Mouse (Mus musculus) heart, embryonic 13.5 days (tissue): Measurements from ENCODE around the gene Ing5. TPM values are rescaled to one million over a fixed set of nuclear protein-coding genes. Genes with fewer than 3 reads are reported as not detected.
"Not testable (repeated sequence)": the region's sequence is repeated elsewhere in the genome, so short reads cannot be mapped to it uniquely, and the experiment has no call there.

Source experiments
- ATAC-seq: fragments of 200-750 bp; cut with Nextera tagmentation; 2 replicates; pipeline ENCODE4 v1.8.0; 2017; ENCODE audit warnings: moderate TSS enrichment; ENCODE audit not compliant: insufficient number of reproducible peaks, low FRiP score, low TSS enrichment; ENCODE audit errors: extremely low read depth
- H3K27ac ChIP-seq: fragments of 300-500 bp; sonication (generic); replicated peaks from 2 replicates; pipeline ENCODE4 v1.5.1; 2015; ENCODE audit warnings: moderate library complexity, mild to moderate bottlenecking, inconsistent platforms
- H3K27me3 ChIP-seq: fragments of 300-500 bp; sonication (generic); replicated peaks from 2 replicates; pipeline ENCODE4 v1.6.1; 2015; ENCODE audit warnings: mild to moderate bottlenecking, inconsistent platforms
- H3K36me3 ChIP-seq: fragments of 300-500 bp; sonication (generic); 2 replicates; pipeline ENCODE4 v1.6.1; 2015; ENCODE audit warnings: mild to moderate bottlenecking, inconsistent platforms
- H3K4me1 ChIP-seq: fragments of 300-500 bp; sonication (generic); 2 replicates; pipeline ENCODE4 v1.6.1; 2015; ENCODE audit warnings: inconsistent platforms
- H3K4me2 ChIP-seq: fragments of 300-500 bp; sonication (generic); 2 replicates; pipeline ENCODE4 v1.6.1; 2015; ENCODE audit warnings: inconsistent platforms, mild to moderate bottlenecking, moderate library complexity
- H3K4me3 ChIP-seq: fragments of 300-500 bp; sonication (generic); 2 replicates; pipeline ENCODE4 v1.5.1; 2015; ENCODE audit warnings: moderate library complexity, mild to moderate bottlenecking, inconsistent platforms
- H3K9ac ChIP-seq: fragments of 300-500 bp; sonication (generic); 2 replicates; pipeline ENCODE4 v1.6.1; 2015; ENCODE audit warnings: inconsistent platforms, mild to moderate bottlenecking, moderate library complexity
- H3K9me3 ChIP-seq: fragments of 300-500 bp; sonication (generic); 2 replicates; pipeline ENCODE4 v1.6.1; 2016; ENCODE audit warnings: inconsistent platforms
- WGBS: fragments of 180-500 bp; shearing (Covaris S2); methylation state at CpG from one replicate; pipeline ENCODE4 v1.1.7; 2015; ENCODE audit warnings: mixed read lengths; 5-methylcytosine and 5-hydroxymethylcytosine counted together
- polyA plus RNA-seq: library from polyadenylated mRNA; unstranded; fragments of >200 nt; fragmentation: Nextera tagmentation; extraction: Ambion mirVana; gene quantifications from 2 replicates; pipeline ENCODE4 v1.2.1, GENCODE M21; 2015

Ing5 gene
- polyA plus RNA-seq, 1 experiment from 2014 or later, result 12.5 TPM

GRCm38 (mm10) chr1:93817823-93818532 is 14.2 kb downstream of the Ing5 start:
- Histone ChIP-seq H3K36me3 (peaks cover 91% of the 10 kb centered on the region), H3K4me1 (no peaks in the 10 kb centered on the region), H3K27me3 (no peaks in the 10 kb centered on the region), H3K4me2 (no peak overlapping the region), H3K9me3 (no peaks in the 10 kb centered on the region), H3K27ac (no peak overlapping the region), H3K4me3 (no peak overlapping the region), H3K9ac (no peak overlapping the region)
- ATAC-seq, result no peak
- 88% methylated on average over 8 of the region's 8 CpGs for WGBS

GRCm38 (mm10) chr1:93818722-93819121 is 15.0 kb downstream of the Ing5 start:
- 84% methylated on average over 7 of the region's 7 CpGs for WGBS
- ATAC-seq, result no peak
- Histone ChIP-seq H3K4me2 (no peak overlapping the region), H3K27ac (no peak overlapping the region), H3K9ac (no peak overlapping the region), H3K9me3 (no peaks in the 10 kb centered on the region), H3K36me3 (peaks cover 84% of the 10 kb centered on the region), H3K4me3 (no peak overlapping the region), H3K4me1 (no peaks in the 10 kb centered on the region), H3K27me3 (no peaks in the 10 kb centered on the region)

GRCm38 (mm10) chr1:93823796-93824495 is 20.2 kb downstream of the Ing5 start:
- peak overlapping the region; percentile 96 for H3K27ac ChIP-seq
- no peak for ATAC-seq

GRCm38 (mm10) chr1:93824609-93825008 is 20.8 kb downstream of the Ing5 start, which contains the start of gene D2hgdh:
Gene D2hgdh, plus strand, starts transcription at chr1:93824909.
- peak within 1 kb of the TSS; percentile 62 for H3K4me3 ChIP-seq
- H3K9ac ChIP-seq, result peak within 1 kb of the TSS; percentile 83
- ATAC-seq, result peak; percentile 3; the same call in 1 of the 2 replicates
- peaks cover 37% of the 10 kb centered on the region for H3K36me3 ChIP-seq
- H3K4me2 ChIP-seq, result peak within 1 kb of the TSS; percentile 84
- H3K27me3 ChIP-seq, result no peaks in the 10 kb centered on the region
- WGBS, result 11% methylated on average over 10 of the region's 10 CpGs
- peak within 1 kb of the TSS; percentile 96 for H3K27ac ChIP-seq
- peaks cover 17% of the 10 kb centered on the region for H3K4me1 ChIP-seq
- H3K9me3 ChIP-seq, result no peaks in the 10 kb centered on the region

More at GRCm38 (mm10) chr1:93823796-93824495, 20.2 kb downstream of the Ing5 start:
- 62% methylated on average over 3 of the region's 3 CpGs for WGBS
- no peaks in the 10 kb centered on the region for H3K9me3 ChIP-seq
- peaks cover 17% of the 10 kb centered on the region for H3K4me1 ChIP-seq
- H3K4me2 ChIP-seq, result peak overlapping the region; percentile 84
- peaks cover 44% of the 10 kb centered on the region for H3K36me3 ChIP-seq
- peak overlapping the region; percentile 62; the same call in 1 of the 2 replicates for H3K4me3 ChIP-seq
- peak overlapping the region; percentile 83; the same call in 1 of the 2 replicates for H3K9ac ChIP-seq
- H3K27me3 ChIP-seq, result no peaks in the 10 kb centered on the region

- ATAC-seq, result peak; percentile 96
- Histone ChIP-seq H3K4me2 (peak overlapping the region; percentile 84), H3K27me3 (no peaks in the 10 kb centered on the region), H3K27ac (peak overlapping the region; percentile 96), H3K9me3 (no peaks in the 10 kb centered on the region), H3K4me1 (peaks cover 17% of the 10 kb centered on the region), H3K9ac (peak overlapping the region; percentile 83), H3K36me3 (peaks cover 37% of the 10 kb centered on the region), H3K4me3 (peak overlapping the region; percentile 62)
- under 1% methylated on average over 30 of the region's 30 CpGs for WGBS
Measured at GRCm38 (mm10) chr1:93825105-93825674, 21.4 kb downstream of the Ing5 start.

- Histone ChIP-seq H3K4me2 (peak overlapping the region; percentile 84), H3K9me3 (no peaks in the 10 kb centered on the region), H3K4me1 (peaks cover 17% of the 10 kb centered on the region), H3K9ac (peak overlapping the region; percentile 83), H3K27me3 (no peaks in the 10 kb centered on the region), H3K27ac (peak overlapping the region; percentile 96), H3K4me3 (peak overlapping the region; percentile 62), H3K36me3 (peaks cover 30% of the 10 kb centered on the region)
- no peak for ATAC-seq
- 41% methylated on average over 27 of the region's 27 CpGs for WGBS
Measured at GRCm38 (mm10) chr1:93825771-93826539, 22.2 kb downstream of the Ing5 start.

GRCm38 (mm10) chr1:93826540-93826835 is 22.7 kb downstream of the Ing5 start:
- Histone ChIP-seq H3K4me3 (peak overlapping the region; percentile 62), H3K36me3 (peaks cover 29% of the 10 kb centered on the region), H3K27ac (no peak overlapping the region), H3K9me3 (no peaks in the 10 kb centered on the region), H3K9ac (peak overlapping the region; percentile 83; the same call in 1 of the 2 replicates), H3K27me3 (no peaks in the 10 kb centered on the region), H3K4me2 (peak overlapping the region; percentile 84), H3K4me1 (peaks cover 17% of the 10 kb centered on the region)
- 93% methylated on average over 9 of the region's 9 CpGs for WGBS
- ATAC-seq, result no peak

- WGBS, result 53% methylated on average over 3 of the region's 4 CpGs
- ATAC-seq, result not testable (repeated sequence)
Measured at GRCm38 (mm10) chr1:93832754-93833360, 29.1 kb downstream of the Ing5 start.

GRCm38 (mm10) chr1:93834671-93835150 is 30.9 kb downstream of the Ing5 start:
- H3K4me3 ChIP-seq, result no peak overlapping the region
- H3K9me3 ChIP-seq, result no peaks in the 10 kb centered on the region
- WGBS, result 86% methylated on average over 7 of the region's 7 CpGs
- H3K4me1 ChIP-seq, result no peaks in the 10 kb centered on the region
- H3K9ac ChIP-seq, result no peak overlapping the region
- no peaks in the 10 kb centered on the region for H3K27me3 ChIP-seq
- H3K4me2 ChIP-seq, result no peak overlapping the region
- no peak for ATAC-seq
- no peak overlapping the region for H3K27ac ChIP-seq
- H3K36me3 ChIP-seq, result peaks cover 30% of the 10 kb centered on the region

More at GRCm38 (mm10) chr1:93832754-93833360, 29.1 kb downstream of the Ing5 start:
- H3K4me1 ChIP-seq, H3K4me2 ChIP-seq, H3K9ac ChIP-seq, H3K27ac ChIP-seq, H3K27me3 ChIP-seq, H3K4me3 ChIP-seq, H3K9me3 ChIP-seq: not testable (repeated sequence)
- H3K36me3 ChIP-seq, result peaks cover 35% of the 10 kb centered on the region

GRCm38 (mm10) chr1:93835211-93835610 is 31.4 kb downstream of the Ing5 start:
- H3K27me3 ChIP-seq, result no peaks in the 10 kb centered on the region
- H3K27ac ChIP-seq, result no peak overlapping the region
- H3K4me2 ChIP-seq, result no peak overlapping the region
- no peak overlapping the region for H3K4me3 ChIP-seq
- ATAC-seq, result no peak
- peaks cover 25% of the 10 kb centered on the region for H3K36me3 ChIP-seq
- no peaks in the 10 kb centered on the region for H3K9me3 ChIP-seq
- no peak overlapping the region for H3K9ac ChIP-seq
- WGBS, result 88% methylated on average over 3 of the region's 4 CpGs
- H3K4me1 ChIP-seq, result no peaks in the 10 kb centered on the region
